Mouse (Mus musculus): Measurements from ENCODE around the gene Map4k3. TPM values are rescaled to one million over a fixed set of nuclear protein-coding genes. Genes with fewer than 3 reads are reported as not detected.

Map4k3 gene
- total RNA-seq, 2 experiments from 2014 or later, result 32.7 to 38.2 TPM

GRCm38 (mm10) chr17:80638121-80638520 is 90.2 kb downstream of the Map4k3 start:
- DNase-seq (ENCODE audit: low spot score in 2 of 2), result no peak

GRCm38 (mm10) chr17:80635794-80636193 is 92.5 kb downstream of the Map4k3 start:
- no peak for DNase-seq (ENCODE audit: low spot score in 2 of 2)

GRCm38 (mm10) chr17:80632846-80633245 is 95.4 kb downstream of the Map4k3 start:
- no peak for DNase-seq (ENCODE audit: low spot score in 2 of 2)

GRCm38 (mm10) chr17:80632354-80632753 is 95.9 kb downstream of the Map4k3 start:
- DNase-seq (ENCODE audit: low spot score in 2 of 2), result no peak

- no peak for DNase-seq (ENCODE audit: low spot score in 2 of 2)
Measured at GRCm38 (mm10) chr17:80631028-80631427, 97.3 kb downstream of the Map4k3 start.

GRCm38 (mm10) chr17:80624979-80625378 is 103.3 kb downstream of the Map4k3 start:
- DNase-seq (ENCODE audit: low spot score in 2 of 2), result no peak

GRCm38 (mm10) chr17:80621691-80622090 is 106.6 kb downstream of the Map4k3 start:
- no peak for DNase-seq (ENCODE audit: low spot score in 2 of 2)

GRCm38 (mm10) chr17:80620786-80621423 is 107.4 kb downstream of the Map4k3 start:
- peak; percentile 46 to 58 for DNase-seq (ENCODE audit: low spot score in 2 of 2)

- DNase-seq (ENCODE audit: low spot score in 2 of 2), result no peak
Measured at GRCm38 (mm10) chr17:80619556-80619955, 108.7 kb downstream of the Map4k3 start.

GRCm38 (mm10) chr17:80618890-80619289 is 109.4 kb downstream of the Map4k3 start:
- DNase-seq (ENCODE audit: low spot score in 2 of 2), result no peak

- no peak for DNase-seq (ENCODE audit: low spot score in 2 of 2)
Measured at GRCm38 (mm10) chr17:80603806-80604205, 124.5 kb downstream of the Map4k3 start.

- DNase-seq (ENCODE audit: low spot score in 2 of 2), result no peak
Measured at GRCm38 (mm10) chr17:80603079-80603625, 125.1 kb downstream of the Map4k3 start.

- DNase-seq (ENCODE audit: low spot score in 2 of 2), result peak in 1 of 2 experiments; percentile 39
Measured at GRCm38 (mm10) chr17:80601371-80601770, 126.9 kb downstream of the Map4k3 start.

GRCm38 (mm10) chr17:80583051-80583450 is 145.2 kb downstream of the Map4k3 start:
- no peak for DNase-seq (ENCODE audit: low spot score in 2 of 2)

- no peak for DNase-seq (ENCODE audit: low spot score in 2 of 2)
Measured at GRCm38 (mm10) chr17:80579901-80580300, 148.4 kb downstream of the Map4k3 start.

GRCm38 (mm10) chr17:80579089-80579488 is 149.2 kb downstream of the Map4k3 start:
- DNase-seq (ENCODE audit: low spot score in 2 of 2), result no peak

GRCm38 (mm10) chr17:80578041-80578440 is 150.2 kb downstream of the Map4k3 start:
- DNase-seq (ENCODE audit: low spot score in 2 of 2), result no peak

GRCm38 (mm10) chr17:80577639-80578038 is 150.6 kb downstream of the Map4k3 start, which contains the start of gene Cdkl4:
Cdkl4 (minus strand) TSS chr17:80577813.
- DNase-seq (ENCODE audit: low spot score in 2 of 2), result no peak

GRCm38 (mm10) chr17:80577214-80577613 is 151.1 kb downstream of the Map4k3 start:
- DNase-seq (ENCODE audit: low spot score in 2 of 2), result peak in 1 of 2 experiments; percentile 30

GRCm38 (mm10) chr17:80575008-80575407 is 153.3 kb downstream of the Map4k3 start:
- no peak for DNase-seq (ENCODE audit: low spot score in 2 of 2)

- DNase-seq (ENCODE audit: low spot score in 2 of 2), result no peak
Measured at GRCm38 (mm10) chr17:80574471-80574965, 153.8 kb downstream of the Map4k3 start.

- no peak for DNase-seq (ENCODE audit: low spot score in 2 of 2)
Measured at GRCm38 (mm10) chr17:80572187-80572935, 155.9 kb downstream of the Map4k3 start.

Measured in gastrocnemius, postnatal 4 days (tissue).